Mouse (Mus musculus) adrenal gland, adult 2 months (tissue): Measurements from ENCODE around the gene Miga2. TPM values are rescaled to one million over a fixed set of nuclear protein-coding genes. Genes with fewer than 3 reads are reported as not detected.

Source experiments
- DNase-seq: peaks from one replicate; pipeline ENCODE4 v3.0.0; 2021
- long read RNA-seq: library from polyadenylated mRNA; stranded (forward); transcript quantifications from one replicate; pipeline ENCODE4 v2.0.0, GENCODE M21; 2021
- polyA plus RNA-seq: library from polyadenylated mRNA; depleted of rRNA; stranded (reverse); fragments of >200 nt; gene quantifications from 2 replicates; pipeline ENCODE4 v1.2.3, GENCODE M21; 2012; rRNA removed
- total RNA-seq, 2 experiments: library from RNA; stranded (reverse); gene quantifications; 2 replicates each; pipeline ENCODE4 v1.2.3; 2021

The Miga2 gene
- total RNA-seq (100 to 1,000 TPM in 1 of 2 experiments, 10 to 100 TPM in 1; 71.7 to 111 TPM), polyA plus RNA-seq (55.8 and 68.1 TPM in 2 replicates)
- long read RNA-seq, transcript Miga2-201 (16 exons, 3,381 nt): major isoform, 61 of 94 reads
- long read RNA-seq, partial matches to known transcripts: 10 of 94 reads
- long read RNA-seq, other reads (novel, unspliced or antisense): 21 of 94 reads

- DNase-seq: peak; percentile 100
Measured at GRCm38 (mm10) chr2:30363773-30364650, at the start of gene Miga2. Gene Miga2 (plus strand): TSS chr2:30364233.

DNA sequence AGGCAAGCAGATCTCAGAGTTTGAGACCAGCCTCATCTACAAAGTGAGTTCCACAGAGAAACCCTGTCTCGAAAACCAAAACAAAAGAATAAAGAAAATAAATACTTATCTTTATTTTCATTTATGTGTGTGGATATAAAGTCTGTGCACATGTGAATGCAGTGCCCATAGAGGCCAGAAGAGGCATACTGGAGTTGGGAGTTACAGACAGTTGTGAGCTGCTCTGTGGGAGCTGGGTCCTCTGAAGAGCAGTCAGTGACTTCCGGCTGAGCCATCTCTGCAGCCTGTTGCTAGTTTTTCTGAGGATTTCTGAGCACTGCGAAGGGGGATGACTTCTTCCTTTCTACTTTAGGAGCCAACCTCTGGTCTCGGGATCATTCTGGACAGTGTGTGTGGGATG lies 47.9 kb upstream of the Miga2 start:
- no peak for DNase-seq

DNA sequence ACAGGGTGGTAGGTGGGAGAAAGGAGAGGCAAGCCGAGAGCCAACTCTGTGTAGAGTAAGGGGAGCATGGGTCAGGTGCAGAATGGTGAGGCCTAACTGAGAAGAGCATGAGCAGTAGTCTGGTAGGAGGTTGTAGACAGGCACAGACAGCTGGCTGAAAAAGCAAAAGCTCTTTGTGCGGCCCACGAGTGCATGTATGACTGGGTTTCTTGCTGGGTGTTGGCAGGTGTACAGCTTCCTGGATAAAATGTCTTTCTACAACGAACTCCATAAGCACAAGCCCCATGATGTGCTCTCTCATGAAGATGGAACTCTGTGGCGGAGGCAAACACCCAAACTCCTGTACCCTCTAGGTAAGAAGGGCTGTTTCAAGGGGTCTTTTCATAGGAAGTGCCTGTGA lies 47.1 kb upstream of the Miga2 start:
- DNase-seq: no peak

- DNase-seq: no peak
Measured at GRCm38 (mm10) chr2:30319260-30319659, 44.8 kb upstream of the Miga2 start.

- DNase-seq: peak; percentile 67
Measured at GRCm38 (mm10) chr2:30323111-30323510, 40.9 kb upstream of the Miga2 start.

DNA sequence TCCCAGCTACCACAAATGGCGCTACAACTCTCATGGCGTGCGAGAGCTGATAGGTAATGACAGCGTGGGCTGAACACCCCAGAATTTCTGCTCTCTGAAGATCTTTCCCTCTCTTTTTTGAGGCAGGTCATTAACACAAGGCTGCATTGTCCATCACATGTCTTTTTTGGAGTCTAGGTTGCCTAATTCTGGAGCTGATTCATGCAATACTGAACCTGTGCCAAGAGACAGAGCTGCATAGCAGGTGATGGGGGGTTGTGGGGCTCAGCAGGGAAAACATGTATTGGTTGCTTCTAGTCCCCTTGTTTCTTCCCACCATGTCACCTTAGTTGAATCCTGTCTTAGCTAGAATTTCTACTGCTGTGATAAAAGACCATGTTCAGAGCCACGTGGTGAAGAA lies 38.7 kb upstream of the Miga2 start:
- peak; percentile 62 for DNase-seq

GRCm38 (mm10) chr2:30327276-30327675 lies 36.8 kb upstream of the Miga2 start:
- DNase-seq: peak; percentile 66

GRCm38 (mm10) chr2:30328791-30329190 lies 35.2 kb upstream of the Miga2 start:
- DNase-seq: peak; percentile 31

DNA sequence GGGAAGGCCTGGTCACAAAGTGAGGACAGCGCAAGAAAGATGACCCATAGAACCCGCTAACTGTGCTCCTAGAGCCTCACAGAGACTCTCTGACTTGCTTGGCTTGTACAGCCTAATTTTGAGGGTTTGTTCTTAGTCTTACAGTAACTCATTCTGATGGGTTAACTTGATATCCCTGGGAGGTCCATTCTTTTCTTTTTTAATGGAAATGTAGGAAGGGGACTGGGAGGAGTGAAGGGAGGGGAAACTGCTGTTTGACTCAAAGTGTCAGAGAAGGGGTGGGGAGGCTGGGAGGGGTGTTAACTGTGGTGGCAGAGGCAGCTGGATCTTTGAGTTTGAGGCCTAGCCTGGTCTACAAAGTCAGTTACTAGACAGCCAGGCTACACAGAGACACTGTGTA lies 28.7 kb upstream of the Miga2 start:
- DNase-seq: no peak

GRCm38 (mm10) chr2:30336174-30336915 lies 27.7 kb upstream of the Miga2 start:
- DNase-seq: no peak

GRCm38 (mm10) chr2:30337179-30337578 lies 26.9 kb upstream of the Miga2 start:
- DNase-seq: peak; percentile 89

DNA sequence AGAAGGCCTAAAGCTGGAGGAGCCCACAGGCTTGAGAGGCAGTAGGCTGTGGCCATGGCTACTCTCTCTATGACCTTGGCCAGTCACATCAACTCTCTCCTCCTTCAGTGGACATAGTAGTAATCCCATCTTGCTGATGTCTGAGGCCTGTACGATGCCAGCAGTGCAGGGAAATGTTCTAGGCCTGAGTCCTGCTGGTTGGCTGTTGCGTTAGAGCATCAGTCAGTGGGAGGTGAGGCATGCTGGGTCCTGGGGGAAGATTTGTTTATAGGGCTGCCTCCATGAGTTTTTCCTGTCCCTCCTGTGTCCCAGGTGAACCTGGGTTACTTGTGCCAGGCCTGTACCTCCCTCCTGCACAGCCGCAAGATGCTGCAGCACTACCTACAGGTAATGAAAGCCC lies 22.0 kb upstream of the Miga2 start:
- DNase-seq: no peak

DNA sequence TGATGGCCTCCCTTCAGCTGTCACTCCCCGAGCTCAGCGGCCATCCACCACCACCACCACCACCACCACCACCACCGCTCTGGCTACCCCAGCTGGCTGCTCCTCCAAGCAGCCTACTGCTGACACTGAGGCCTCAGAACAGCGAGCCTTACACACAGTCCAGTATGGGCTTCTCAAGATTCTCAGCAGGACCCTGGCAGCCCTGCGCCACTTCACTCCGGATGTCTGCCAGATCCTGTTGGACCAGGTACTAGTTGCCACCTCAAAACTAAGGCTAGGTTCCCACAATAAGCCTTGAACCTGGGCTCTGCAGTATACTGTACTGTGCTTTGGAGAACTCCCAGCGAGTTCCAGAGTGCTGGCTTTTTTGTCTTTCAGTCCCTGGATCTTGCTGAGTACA lies 21.5 kb upstream of the Miga2 start:
- DNase-seq: no peak

DNA sequence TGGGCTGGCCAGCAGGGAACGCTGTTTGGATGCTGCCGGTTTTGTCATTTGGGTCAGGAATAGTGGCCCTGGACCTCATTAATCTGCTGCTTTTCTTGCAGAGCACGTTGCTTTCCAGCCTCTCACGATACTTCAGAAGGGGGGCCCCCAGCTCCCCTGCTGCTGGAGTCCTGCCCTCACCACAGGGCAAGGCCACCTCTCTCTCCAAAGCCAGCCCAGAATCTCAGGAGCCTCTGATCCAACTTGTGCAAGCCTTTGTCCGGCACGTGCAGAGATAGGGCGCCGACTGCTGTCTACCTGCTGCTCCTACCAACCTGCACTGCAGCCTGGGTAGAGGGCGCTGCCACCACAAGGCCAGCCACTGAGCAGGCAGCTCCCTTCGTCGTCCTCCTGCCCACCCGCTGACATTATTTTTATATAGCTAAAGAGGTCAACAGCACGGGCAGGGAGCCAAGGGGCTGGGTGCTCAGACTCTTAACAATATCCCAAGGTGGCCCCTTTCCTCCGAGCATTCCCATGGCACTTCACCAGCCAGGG lies 20.4 kb upstream of the Miga2 start:
- peak; percentile 76 for DNase-seq

- no peak for DNase-seq
Measured at GRCm38 (mm10) chr2:30345971-30346676, 17.9 kb upstream of the Miga2 start.

GRCm38 (mm10) chr2:30349196-30349595 lies 14.8 kb upstream of the Miga2 start:
- DNase-seq: peak; percentile 84

DNA sequence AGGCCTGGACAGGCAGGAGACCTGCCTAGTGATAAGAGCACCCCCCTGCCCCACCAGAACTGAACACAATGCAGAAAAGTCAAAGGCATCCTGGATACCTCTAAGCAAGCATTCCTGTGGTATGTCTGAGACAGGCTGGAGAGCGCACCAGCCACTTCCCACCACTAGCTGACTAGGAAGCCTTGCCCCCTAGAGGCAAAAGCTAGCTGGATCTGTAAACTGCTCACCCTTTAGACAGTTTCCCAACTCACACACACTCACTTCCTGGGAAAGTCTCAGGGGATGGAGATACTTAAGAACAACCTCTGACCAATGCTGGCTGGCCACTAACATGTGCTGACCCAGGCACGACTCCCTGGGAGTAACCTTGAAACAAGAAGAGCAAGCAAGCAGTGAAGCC lies 12.9 kb upstream of the Miga2 start:
- peak; percentile 36 for DNase-seq

DNA sequence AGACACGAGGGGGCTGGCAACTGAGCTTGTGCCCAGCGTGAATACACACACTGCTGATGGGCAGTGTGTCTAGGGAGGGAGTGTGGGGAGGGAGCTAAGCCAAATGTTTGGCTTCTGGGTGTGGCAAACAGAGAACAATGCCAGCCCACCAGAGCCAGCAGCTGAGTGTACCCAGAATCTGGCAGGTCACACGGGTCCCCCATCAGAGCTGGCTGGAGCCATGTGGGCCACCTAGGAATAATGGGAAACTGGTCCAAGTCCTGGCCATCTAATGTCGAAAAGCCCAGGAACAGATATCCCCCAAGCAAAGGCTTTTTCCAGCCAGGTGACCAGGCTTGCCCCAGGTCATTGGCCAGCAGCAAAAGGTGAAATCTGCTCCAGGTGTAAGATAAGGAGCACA lies 8.2 kb upstream of the Miga2 start:
- DNase-seq: no peak

- DNase-seq: peak; percentile 58
Measured at GRCm38 (mm10) chr2:30356266-30356665, 7.8 kb upstream of the Miga2 start.

DNA sequence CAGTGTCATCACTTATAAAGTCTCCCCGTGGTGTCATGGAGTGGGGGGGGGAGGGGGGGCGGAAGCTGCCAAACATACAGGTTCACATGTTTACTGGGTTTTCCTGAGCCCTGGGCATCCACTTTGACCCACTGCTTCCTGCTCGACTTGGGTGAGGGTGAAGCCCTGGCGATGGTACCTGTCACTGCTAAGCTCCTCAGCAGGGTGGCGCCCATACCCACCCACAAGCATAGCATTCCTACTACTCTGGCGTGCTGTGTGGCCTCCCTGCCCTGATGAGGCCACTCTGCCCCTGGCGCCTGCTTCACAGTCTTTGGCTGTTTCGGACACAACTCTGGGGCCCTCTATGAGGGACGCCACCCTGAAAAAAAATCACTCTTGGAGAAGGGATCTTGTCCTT lies 7.1 kb upstream of the Miga2 start:
- no peak for DNase-seq

DNA sequence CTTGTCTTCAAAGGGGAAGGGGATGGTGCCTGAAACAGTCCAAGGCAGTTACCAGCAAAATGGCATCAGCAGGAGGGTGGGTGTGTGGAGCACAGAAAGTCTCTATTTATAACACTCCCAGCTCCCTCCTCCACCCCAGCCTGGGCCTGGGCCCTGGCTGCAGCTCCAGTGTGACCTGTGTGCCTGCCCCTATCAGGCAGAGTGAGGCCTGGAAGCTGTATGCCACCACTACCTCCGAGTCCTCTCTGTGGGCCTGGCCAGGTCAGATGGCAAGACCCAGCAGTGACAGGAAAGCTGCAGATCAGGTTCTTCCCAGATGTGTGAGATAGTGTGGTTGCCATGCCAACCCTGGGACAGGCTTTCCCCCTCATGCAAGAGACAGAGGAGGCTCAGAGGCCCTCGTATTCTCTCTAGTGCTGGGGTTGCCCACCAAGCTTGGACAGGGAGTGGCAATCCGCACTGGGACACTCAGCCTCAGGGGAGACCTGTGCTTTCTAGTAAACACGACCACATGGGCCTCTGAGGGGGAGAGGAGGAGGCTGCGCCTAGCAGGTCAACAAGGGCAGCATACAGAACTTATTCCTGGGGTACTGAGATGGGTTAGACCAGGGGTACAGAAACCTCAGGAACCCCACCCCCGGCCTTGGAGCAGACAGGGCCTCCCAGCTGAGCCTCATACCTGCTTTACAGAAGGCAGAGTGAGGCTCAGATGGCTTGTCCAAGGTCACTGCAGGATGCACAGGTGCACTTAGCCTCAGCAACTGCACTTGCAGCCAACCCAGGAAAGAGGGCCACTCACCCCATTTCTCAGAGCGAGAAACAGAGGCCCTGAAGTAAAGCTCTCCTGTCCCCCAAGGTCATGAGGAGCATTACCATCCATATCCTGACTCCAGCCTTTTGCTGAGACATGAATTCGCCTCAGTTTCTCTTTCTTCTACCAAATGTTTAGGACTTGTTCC lies 6.2 kb upstream of the Miga2 start:
- DNase-seq: no peak
